Comparison of ENCODE assay signal across 8 mouse cellular contexts in the genomic region with DNA sequence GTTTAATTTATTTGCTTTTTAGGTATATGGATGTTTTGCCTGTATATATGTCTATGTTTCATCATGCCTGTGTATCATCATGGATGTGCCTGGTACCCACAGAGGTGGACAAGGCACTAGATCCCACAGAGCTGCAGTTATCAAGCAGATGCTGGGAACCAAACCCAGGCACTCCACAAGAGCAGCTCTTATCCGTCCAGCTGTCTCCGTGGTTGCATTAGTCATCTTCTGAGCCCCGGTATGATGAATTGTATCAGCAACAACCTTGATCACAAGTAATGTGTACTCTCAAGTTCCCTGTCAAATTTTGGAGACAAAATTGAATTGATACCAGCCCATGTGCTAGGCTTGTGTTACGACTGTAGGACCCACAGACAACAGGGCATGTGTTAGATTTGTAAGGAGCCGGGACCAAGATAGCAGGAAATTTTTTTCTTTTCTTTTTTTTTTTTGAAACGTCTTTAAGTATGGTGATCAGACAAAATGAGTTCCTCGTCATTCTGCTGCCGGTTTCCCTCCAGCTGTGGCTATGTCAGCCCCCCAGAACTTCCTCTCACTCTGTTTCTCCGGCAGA. TPM values are rescaled to one million over a fixed set of nuclear protein-coding genes. Genes with fewer than 3 reads are reported as not detected.
DNase-seq lines count a peak whose midpoint lies in the region; ATAC-seq and TF ChIP-seq lines count a peak whose summit lies in the region.

No protein-coding gene starts in this region.

- 64% methylated on average over 9 of the region's 9 CpGs for WGBS in forebrain, embryonic 16.5 days
- 17% methylated on average over 9 of the region's 9 CpGs for WGBS in liver, postnatal 0 days (ENCODE audit: insufficient replicate concordance)

- peaks cover 6% of the 10 kb centered on the region; the same call in 1 of the 2 replicates for H3K9me3 ChIP-seq in forebrain, embryonic 16.5 days (ENCODE audit: control insufficient read depth, low read length)
- H3K9me3 ChIP-seq in liver, postnatal 0 days (ENCODE audit: low read length) = peaks cover 8% of the 10 kb centered on the region

- DNase-seq in frontal cortex, adult 2 months (ENCODE audit: extremely low spot score in 1 of 2, low spot score in 1 of 2) = no peak
- DNase-seq in CD4-positive, CD25-positive, alpha-beta regulatory T cell, adult 2 months (ENCODE audit: low read depth, low spot score) = peak; percentile 37
- no peak for DNase-seq in liver, postnatal 0 days
- no peak for DNase-seq in embryo, embryonic 10.5 days (ENCODE audit: low spot score)
- no peak for DNase-seq in cerebellum, postnatal 25 days
- no peak for DNase-seq in retina, postnatal 1 day

- no peaks in the 10 kb centered on the region for H3K36me3 ChIP-seq in forebrain, embryonic 16.5 days (ENCODE audit: control insufficient read depth, insufficient read depth)
- H3K36me3 ChIP-seq in liver, postnatal 0 days (replicated peaks; ENCODE audit: insufficient read depth, low read length) = no peaks in the 10 kb centered on the region

- TF ChIP-seq CTCF in liver, postnatal 0 days (IDR thresholded peaks at IDR 0.05; ENCODE audit: low read depth) = no peak

- H3K9ac ChIP-seq in forebrain, embryonic 16.5 days (replicated peaks; ENCODE audit: low read depth, low read length) = no peak overlapping the region
- H3K9ac ChIP-seq in liver, postnatal 0 days (replicated peaks) = peak overlapping the region; percentile 61

- 0 out of 2 replicates have a peak, but pooled peaks have one; percentile 6 for ATAC-seq in frontal cortex, adult (ENCODE audit: low TSS enrichment)
- no peak for ATAC-seq in forebrain, embryonic 16.5 days
- no peak for ATAC-seq in liver, postnatal 0 days

- H3K4me3 ChIP-seq in forebrain, embryonic 16.5 days (replicated peaks; ENCODE audit: low read length) = no peak overlapping the region
- H3K4me3 ChIP-seq in liver, postnatal 0 days (ENCODE audit: low read depth, low read length) = peak overlapping the region; percentile 30

- no peaks in the 10 kb centered on the region for H3K27me3 ChIP-seq in forebrain, embryonic 16.5 days (replicated peaks; ENCODE audit: control insufficient read depth, insufficient read depth, low read length)
- H3K27me3 ChIP-seq in liver, postnatal 0 days (ENCODE audit: insufficient read depth, low read length) = no peaks in the 10 kb centered on the region

- peaks cover 3% of the 10 kb centered on the region for H3K4me1 ChIP-seq in forebrain, embryonic 16.5 days (replicated peaks; ENCODE audit: control insufficient read depth, insufficient read depth, low read length)
- peaks cover 31% of the 10 kb centered on the region for H3K4me1 ChIP-seq in liver, postnatal 0 days (ENCODE audit: insufficient read depth)

- no peak for TF ChIP-seq EP300 in liver, postnatal 0 days (IDR thresholded peaks at IDR 0.05; ENCODE audit: low read depth)

- no peak overlapping the region for H3K27ac ChIP-seq in forebrain, embryonic 16.5 days (ENCODE audit: low read length)
- peak overlapping the region; percentile 88 for H3K27ac ChIP-seq in liver, postnatal 0 days (ENCODE audit: low read depth)

- peak overlapping the region; percentile 28; the same call in 1 of the 2 replicates for H3K4me2 ChIP-seq in forebrain, embryonic 16.5 days (ENCODE audit: low read length)
- H3K4me2 ChIP-seq in liver, postnatal 0 days (ENCODE audit: low read depth, low read length) = peak overlapping the region; percentile 77

RNA-seq across cellular contexts. Expression of gene Alox5ap, which starts 19.1 kb away (rescaled TPM):
- 14.9 and 15.3 TPM in 2 replicates for polyA plus RNA-seq in frontal cortex, adult 2 months (2012; rRNA removed)
- polyA plus RNA-seq in forebrain, embryonic 16.5 days (2015; fragmentation: Nextera tagmentation; extraction: Ambion mirVana) = 8.7 and 11.6 TPM in 2 replicates
- 68.2 and 69.3 TPM in 2 replicates for polyA plus RNA-seq in liver, postnatal 0 days (2015; fragmentation: Nextera tagmentation; extraction: Ambion mirVana)
